Mouse (Mus musculus) left cerebral cortex, adult 9 months (tissue): ENCODE measurements at regions not wholly inside any gene's neighbourhood (a gene's known extent, or its start where the extent isn't known, plus 50 kb on each side); places are given as distances from the start of the nearest gene placed in this dataset.

Source experiments
- DNase-seq, 2 experiments: peaks; one replicate each; pipeline ENCODE4 v3.0.0; 2022; ENCODE audit warnings: low spot score in 2 of 2

DNA sequence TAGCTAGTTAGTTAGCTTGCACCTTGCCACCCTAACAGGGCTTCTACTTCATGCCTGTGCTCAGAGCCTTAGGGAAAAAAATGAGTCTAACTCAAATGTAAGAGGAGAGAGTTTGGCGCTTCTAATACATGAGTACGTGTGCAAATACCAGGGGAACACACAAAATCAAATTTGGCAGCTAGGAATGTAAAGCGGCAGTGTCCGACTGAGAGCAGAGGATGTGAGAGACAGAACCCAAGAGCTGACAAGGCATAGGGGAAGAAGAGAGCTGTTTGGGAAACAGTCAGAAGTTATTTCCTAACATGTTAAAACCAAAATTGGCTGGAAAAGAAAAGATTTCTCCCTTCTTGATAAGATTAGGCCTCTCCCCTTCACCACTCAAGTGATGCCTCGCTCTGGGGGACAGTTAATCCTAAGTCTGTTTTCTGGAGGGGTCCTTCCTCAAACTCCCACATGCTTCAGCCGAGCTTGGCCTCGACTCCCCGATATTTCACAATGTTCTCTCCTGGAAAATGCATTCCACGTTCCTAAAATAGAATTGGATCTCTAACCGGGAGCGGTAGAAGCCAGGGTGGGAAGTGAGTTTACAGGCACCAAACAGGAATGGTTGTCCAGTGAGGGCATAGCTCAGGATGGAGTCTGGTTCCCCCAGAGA lies 229.1 kb downstream of the Maf start:
- DNase-seq = no peak

DNA sequence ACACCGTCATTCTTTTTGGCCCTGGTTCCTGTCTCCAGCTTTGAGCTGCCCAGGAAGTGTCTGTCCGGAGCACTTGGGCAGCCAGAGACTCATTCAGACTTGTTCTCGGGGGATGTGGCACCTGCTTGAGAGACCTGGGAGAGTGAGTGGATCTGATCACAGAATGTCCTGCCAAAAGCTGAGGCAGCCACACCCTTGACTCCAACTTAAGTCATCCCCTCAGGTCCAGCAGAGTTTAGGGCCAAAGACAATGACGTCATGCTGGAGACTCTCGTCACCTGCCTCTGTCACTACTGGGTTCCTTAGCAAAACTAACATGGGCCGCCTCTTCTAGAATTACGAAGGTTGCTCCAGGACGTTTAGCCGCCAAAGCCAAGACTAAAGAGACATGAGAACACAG lies 231.5 kb downstream of the Maf start:
- DNase-seq = no peak

DNA sequence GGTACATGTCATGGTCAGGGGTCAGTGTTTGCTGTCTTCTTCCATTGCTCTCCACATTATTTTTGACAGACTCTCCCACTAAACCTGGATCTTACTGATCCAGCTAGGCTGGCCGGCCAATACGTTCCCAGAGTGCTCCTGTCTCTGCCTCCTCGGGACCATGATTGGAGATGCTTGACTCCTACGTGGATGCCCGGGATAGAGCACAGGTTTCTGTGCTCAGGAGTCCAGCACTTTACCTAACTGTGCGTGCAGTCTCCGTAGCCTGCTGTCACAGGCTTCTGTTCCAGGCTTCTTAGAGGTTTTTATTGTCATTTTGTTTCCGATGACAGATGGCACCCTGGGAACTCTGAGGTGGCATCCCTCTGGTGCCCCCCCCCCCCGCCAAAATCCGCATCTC lies 232.4 kb downstream of the Maf start:
- DNase-seq = no peak

DNA sequence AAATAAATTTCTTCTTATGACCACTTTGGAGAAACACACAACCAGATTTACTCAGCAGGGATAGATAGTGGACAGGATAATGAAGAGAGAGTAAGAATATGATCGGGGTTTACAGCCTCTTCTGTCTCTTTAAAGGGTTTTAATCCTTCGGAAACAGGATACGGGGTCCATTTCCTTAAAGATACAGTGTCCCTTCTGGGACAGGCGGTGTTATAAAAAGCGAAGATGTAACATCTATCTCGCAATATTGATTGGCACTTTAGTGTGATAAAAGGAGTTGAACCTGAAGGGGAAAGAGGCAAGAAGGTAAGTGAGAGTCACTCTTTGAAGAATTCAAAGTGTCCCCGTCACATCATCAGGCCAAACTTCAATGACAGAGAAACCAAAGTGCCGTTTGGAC lies 233.6 kb downstream of the Maf start:
- DNase-seq = no peak

DNA sequence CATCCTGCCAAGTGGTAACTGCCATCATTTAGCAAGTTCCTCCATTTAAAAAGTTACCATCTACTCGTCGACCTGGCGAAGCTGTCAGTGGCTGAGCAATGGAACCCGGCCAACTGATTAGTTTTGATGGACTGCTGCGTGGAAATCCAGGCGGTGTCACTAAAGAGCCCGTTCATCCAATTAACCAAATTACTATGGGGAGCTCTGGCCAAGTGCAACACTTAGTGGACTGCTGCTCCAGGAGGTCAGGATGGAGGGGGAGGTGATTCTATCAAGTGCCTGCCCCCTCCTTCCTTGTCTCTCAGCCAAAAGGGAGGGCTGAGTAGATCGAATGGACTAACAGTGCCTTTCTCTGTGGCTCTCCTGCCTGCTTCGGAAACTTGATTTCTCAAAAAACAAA lies 241.0 kb downstream of the Maf start:
- peak in 1 of 2 experiments; percentile 9 for DNase-seq

DNA sequence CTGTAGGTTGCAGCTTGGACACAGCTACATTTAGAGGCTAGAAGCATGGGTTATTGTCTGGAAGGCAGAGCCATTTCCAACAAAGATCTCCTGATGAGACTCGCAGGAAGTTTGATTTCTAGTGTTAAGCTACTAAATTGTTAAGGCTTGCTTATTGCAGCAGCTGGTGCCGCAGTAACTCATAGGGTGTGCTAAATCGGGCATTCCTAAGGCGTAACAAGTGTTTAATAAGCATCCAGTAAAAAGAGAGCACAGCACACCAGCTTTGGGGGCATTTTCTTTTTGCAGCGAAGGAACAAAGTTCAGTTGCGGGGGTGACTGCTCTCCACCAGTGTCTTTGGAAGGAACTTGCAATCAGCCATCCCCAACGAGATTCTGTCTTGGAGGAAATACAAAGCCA lies 241.5 kb downstream of the Maf start:
- DNase-seq = no peak

DNA sequence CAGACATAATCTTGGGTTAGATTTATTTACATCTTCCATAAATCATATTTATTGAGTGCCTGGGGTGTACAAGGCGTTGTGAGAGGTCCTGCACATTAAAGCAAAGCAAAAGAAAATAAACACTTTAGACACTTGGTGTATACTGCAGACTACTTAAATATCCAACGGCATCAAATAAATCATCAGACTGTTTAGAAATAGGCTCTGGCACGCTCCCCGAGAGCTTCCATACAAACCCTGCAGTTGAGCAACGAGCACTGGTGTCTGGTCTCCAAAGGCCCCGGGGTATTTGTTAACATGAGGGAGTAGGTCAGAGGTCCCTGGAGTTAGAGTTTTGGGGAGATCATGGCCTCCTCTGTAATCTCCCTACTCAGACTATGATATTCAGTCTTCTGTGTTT lies 244.9 kb downstream of the Maf start:
- no peak for DNase-seq

DNA sequence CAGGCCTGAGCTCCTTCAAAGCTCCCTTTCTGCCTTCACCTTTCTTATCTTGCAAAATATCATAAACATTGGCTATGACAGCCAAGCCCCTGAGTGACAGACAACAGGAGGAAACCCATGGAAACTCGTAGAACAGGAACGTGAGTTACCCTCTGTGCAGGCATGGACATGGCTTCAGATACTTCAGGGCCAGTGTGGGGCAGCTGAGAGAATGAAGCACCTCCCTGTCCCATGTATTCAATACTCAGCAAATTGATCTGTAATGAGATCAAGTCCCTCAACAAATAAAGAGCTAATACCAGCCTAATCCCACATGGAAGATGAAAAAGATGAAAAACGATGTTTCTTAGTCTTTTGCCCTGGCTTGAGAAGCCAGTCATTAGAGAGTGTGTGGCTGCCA lies 249.5 kb downstream of the Maf start:
- no peak for DNase-seq

DNA sequence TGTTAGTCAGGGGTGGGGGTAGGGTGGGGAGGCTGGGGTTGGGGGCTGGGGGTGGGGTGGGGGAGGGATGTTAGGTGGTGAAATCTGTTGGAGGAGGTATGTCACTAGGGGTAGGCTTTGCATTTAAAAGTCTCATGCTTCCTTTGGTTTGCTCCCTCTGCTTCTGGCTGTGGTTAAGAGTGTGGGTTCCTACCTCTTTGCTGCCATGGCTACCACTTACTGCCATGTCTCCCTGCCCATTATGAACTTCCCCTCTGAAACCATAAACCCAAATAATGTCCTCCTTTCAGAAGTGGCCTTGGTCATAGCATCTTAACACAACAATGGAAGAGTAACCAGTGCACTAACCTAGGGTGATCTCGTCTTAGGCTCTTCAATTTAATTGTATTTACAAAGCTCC lies 256.8 kb downstream of the Maf start:
- DNase-seq = no peak

DNA sequence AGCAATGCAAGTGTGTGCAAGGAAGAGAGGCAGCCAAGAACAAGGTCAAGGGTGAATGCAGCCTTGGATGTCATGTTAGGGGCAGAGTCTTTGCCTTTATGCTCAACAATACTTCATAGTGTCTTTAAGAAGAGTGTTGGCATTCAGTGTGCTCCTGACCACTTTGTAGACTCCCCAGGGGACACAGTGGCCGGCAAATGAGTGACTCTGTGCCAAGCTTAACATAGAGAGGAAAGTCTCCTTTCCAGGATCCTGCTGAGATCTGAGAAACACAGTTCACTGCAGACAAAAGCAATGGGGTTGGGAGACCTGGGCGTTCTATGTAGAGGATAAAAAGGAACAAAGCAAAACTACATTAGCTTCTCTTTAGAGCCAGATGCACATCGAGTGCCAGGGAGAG lies 259.2 kb downstream of the Maf start:
- no peak for DNase-seq

DNA sequence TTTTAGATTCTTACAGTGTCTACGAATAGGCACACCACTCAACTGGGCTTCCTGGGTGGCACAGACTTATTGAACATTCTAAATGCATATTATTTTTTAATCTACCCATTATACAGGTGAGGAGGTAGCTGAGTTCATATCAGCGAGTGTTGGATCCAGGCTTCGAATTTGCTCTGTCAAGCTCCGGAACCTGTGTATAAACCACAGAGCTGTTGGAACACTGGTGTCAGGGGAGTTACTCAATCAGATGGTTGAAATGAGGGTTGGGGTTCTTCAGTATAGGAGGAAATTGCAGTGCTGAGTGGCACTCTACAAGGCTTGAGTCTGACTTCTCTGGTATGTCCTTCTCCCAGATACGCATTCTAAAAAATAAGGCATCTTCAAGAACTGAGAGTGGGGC lies 263.1 kb downstream of the Maf start:
- no peak for DNase-seq

DNA sequence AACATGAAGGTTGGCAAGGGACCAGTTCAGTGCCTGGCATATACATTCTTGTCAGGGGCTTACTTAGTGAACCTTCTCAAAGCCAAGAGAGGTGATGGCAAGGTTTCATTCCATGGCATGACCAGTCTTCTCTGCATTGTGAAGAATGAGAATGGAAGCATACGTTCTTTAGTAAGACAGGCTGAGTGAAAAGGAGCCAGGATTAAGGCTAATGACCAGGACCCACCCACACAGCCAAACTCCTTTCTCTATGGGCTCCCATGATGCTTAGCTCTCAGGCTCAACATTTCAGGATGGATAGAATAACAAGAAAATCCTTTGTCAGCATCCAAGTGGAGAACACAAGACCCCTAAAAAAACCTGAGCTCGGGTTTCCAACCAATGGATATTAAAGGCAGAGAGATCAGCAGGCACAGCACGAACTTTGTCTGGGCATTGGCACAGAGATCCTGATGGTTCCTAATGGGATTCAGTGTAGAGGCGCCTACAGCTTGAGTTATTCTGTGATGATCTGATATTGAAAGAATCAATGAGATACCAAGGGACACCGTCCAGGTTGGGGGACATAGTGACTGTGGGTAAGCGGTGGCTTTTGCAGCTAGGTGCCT lies 265.5 kb downstream of the Maf start:
- DNase-seq = no peak

DNA sequence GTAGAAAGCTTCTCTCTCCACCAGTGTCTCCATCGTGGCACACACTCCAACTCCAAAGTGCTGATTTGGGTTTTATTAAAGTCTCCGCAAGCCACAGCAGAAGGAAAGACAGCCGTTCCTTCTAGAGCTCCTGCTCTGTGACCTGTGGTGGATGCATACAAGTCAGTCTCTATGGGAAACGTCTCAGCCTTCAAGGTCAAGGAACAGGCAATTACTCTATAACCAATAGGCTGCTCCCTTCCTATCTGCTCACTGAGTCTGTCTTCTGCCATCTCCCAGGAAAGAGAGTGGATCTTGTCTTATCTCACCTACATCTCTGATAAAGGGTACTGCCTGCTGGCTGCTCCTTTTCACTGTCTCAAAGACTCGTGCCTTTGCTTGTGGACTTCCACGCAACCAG lies 266.3 kb downstream of the Maf start:
- DNase-seq = no peak

DNA sequence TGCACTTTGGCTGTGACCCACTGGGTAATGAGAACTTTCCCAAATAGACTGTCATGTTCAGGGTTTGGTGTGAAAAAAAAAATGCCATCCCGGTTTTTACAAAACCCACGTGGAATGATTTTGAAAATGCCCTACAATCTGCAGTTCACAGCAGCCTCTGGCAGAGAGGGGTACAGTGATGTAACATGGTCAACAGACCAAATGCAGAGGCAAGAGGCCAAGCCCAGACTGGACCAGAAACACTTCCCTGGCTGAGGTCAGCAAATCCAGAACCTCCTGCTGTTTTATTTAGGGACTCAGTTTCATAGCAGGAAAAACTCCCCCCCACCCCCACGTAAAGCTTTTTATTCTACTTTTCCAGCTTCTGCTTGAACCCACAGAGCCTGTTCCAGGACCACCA lies 267.4 kb downstream of the Maf start:
- DNase-seq = no peak

DNA sequence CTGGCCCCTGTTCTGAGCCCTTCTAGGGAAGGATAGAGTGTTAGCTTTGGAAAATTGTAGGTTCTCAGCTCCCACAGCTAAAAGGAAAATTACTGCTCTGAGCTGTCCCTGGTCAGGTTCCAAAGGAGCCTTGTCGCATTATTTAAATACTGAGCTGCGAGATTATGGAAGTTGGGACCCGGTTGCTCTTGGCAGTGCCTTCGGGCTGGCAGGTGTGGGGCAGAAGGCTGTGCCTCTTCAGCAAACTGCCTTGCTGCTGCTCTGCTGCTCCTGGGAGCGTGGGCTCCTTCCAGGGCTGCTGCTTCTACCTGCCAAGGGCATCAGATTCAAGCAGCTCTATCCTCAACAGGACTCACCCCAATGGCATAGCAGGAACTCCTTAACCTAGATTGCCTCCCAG lies 268.1 kb downstream of the Maf start:
- no peak for DNase-seq

DNA sequence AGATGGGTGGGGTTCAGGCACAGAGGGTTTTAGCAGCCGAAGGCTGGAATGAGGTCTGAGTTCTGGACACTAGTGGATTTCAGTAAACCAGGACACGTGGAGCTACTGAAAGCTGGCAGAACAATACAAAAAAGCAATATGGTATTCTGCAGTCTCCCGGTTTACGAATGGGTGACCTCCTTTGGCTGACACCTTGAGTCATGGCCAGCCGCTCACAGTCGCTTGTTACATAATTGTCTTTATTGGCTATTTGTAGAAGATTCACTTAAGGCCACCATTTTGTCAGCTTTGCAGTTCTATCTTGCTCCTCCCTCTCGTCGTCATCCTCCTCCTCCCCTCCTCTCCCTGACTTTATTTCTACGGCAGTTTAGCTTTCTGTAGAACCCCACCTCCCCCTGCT lies 269.6 kb downstream of the Maf start:
- no peak for DNase-seq

DNA sequence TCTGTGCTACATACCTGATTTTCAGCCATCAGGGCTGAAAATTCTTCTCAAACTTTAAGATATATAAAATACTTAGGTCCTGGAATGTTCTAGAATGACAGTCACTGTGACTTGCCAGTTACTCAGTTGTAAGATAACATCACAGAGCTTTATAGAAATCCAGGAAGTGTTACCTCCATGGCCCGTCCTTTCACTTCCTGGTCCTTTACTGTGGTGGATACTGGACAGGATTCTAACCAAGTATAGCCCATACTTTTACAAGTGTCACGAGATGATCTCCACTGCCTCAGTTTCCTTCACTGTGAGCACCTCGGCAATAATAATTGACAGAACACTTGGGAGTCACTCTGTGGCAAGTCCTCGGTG lies 271.3 kb downstream of the Maf start:
- no peak for DNase-seq

DNA sequence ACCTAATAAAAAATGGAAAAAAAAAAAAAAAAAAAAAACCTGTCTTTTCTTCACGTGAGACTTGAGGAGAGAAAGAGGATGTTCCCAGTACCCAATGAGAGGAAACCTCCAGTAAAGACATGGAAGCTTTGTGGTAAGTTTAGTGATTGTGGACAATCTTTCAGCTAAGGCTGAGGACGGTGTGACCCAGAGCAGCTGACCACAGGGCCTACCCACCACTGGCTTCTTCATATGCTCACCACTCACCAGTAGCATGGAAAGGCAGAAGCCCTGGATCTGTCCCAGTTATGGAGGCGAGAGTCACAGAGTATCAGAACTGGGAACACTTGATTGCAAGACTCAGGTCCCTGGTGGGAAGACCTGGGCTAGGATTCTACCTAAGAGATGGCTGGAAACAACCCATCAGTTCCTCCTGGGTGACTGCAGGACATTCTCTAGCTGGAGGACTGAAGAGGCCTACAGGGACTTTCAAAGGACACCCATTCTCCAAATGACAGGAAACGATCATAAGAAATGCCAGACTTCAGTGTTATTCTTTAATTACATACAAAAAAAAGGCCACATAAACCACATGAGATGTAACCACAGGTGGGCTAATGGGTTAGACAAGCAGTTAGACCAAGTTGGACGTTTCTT lies 271.8 kb downstream of the Maf start:
- no peak for DNase-seq

DNA sequence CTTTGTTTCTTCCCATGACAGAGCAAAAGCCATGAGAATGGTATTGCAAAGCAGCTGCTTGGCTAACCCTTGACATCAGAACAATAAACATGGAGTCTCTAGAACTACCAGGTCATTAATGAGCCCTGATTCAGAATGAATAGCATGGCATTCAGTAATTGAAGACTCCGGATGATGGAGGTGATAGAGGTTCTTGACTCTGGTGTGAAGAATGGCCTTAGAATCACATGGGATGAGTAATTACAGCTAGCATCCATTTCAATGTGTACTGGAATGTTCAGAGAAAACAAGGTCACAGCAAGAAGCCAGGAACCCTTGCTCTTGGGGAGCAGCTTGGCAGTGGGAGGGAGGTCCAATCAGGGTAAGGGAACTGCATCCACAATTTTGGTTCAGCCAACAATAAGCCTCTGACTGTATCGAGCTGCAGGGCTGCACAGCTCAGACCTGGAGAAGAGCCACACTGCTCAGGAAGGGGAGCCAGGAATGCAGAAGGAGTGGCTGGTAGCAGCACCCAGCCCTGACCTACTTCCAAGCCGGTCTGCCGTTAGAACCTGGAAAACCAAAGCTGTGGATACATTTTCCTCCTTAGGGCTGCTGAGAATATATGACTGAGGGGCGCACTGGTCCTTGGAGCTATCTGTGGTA lies 275.1 kb downstream of the Maf start:
- DNase-seq = peak in 1 of 2 experiments; percentile 20

DNA sequence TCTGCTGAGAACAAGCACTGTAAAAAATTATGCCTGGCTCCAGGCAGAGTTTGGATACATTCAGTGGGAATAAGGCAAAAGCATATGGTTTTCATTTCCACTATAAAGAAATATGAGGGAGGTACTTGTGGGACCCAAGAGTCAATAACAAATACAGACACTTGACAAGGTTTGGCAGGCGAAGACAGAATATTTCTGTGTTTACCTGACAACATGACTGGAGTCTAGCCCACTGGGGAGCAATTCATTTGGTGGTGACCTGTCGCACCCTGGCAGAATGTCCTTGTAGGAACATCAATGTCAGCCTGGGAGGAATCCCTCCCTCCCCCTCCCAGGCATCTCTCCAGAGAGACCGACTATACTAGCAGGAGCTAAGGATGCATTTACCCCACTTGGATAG lies 276.8 kb downstream of the Maf start:
- no peak for DNase-seq

DNA sequence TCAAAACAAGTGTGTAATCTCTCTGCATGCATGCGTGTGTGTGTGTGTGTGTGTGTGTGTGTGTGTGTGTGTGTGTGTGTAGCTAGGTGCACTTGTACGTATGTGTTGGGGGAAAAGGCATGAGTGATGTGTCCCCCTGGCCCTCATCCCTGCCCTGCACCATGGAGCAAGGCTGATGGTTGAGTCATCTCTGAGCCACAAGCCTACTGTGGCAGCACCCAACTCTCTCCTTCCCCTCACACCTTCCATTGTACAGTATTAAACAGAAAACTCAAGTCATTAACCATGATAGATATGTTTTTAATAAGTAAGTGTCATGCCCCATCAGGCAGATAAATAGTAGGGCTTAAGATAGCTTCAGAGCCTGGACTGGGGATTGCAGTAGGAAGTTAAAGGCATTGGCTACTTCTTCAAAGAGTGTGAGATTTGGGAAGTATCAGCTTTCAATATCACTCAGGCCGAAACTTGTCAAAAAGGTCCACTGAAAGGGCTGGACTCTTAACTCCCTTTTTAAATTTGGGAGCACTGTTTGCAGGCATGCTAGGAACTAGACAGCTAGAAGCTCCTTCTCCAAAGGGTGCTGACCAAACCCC lies 278.2 kb downstream of the Maf start:
- no peak for DNase-seq

DNA sequence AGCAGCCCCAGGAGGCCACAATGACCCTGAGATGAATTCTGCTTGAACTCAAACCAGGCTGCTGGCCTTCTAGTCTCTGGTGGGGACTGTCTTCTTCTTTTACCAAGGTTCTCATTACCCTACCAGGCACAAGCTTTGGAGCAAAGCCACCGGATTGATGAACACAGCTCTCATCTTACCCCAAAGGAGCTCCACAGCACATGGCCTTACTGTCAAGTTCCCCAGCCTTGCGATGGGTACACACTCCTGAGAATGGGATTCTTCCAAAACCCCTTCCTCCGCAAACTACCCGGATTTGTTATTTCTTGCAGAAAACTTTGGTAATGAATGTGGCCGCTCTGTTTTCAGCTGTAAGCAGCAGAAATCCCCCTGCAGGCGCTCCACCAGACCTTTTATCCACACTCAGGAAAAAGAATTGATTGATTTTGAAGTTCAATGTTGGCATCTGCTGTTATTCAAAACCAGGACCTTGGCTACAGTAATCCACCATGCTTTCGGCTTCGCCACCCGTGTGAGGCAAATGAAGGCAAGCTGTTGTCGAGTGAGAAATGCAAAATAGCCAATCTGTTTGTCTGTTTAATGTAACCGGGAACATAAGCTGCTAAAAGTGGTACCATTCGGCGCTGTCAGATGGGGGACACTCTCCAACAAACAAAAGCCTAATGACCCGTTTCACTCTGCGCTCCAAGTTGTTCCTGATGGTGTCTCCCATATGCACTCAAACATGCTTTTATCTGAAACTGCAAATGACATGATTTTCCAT lies 278.9 kb downstream of the Maf start:
- no peak for DNase-seq
